Mouse (Mus musculus) gastrocnemius, postnatal 14 days (tissue): Measurements from ENCODE around the gene Qrfp. TPM values are rescaled to one million over a fixed set of nuclear protein-coding genes. Genes with fewer than 3 reads are reported as not detected.

Experiments
- DNase-seq: peaks from one replicate; pipeline ENCODE4 v3.0.0; 2021; ENCODE audit warnings: mixed read lengths
- intact Hi-C: fragments of 180-260 bp; cut with DNase I; formaldehyde crosslinking; loops from one replicate; pipeline ENCODE4 v1.15.1; 2025; ENCODE audit warnings: low total_unique reads
- total RNA-seq, 2 experiments: library from RNA; stranded (reverse); gene quantifications; 2 replicates each; pipeline ENCODE4 v1.2.3; 2021

Gene Qrfp
- total RNA-seq, 2 experiments from 2014 or later: not detected

- intact Hi-C loops: loop anchor here (5.0 to 10.0 kb wide), 2 partner anchors 60 to 103 kb away; no protein-coding TSS in a partner anchor
- DNase-seq: peak; percentile 66
Observed at GRCm38 (mm10) chr2:31785074-31785473, 25.3 kb downstream of the Qrfp start.

- intact Hi-C loops: loop anchor here (10.0 kb wide), 1 partner anchor 58 kb away; no protein-coding TSS in a partner anchor
- DNase-seq: no peak
Observed at GRCm38 (mm10) chr2:31782958-31783602, 27.3 kb downstream of the Qrfp start.

- no peak for DNase-seq
- intact Hi-C loops: no loop called here
Observed at GRCm38 (mm10) chr2:31779258-31779657, 31.1 kb downstream of the Qrfp start.

GRCm38 (mm10) chr2:31776479-31776878 lies 33.9 kb downstream of the Qrfp start:
- DNase-seq: no peak
- intact Hi-C loops: no loop called here

- peak; percentile 83 for DNase-seq
- intact Hi-C loops: no loop called here
Observed at GRCm38 (mm10) chr2:31770781-31771441, 39.5 kb downstream of the Qrfp start.

GRCm38 (mm10) chr2:31769631-31770111 lies 40.7 kb downstream of the Qrfp start:
- peak; percentile 71 for DNase-seq
- intact Hi-C loops: no loop called here

GRCm38 (mm10) chr2:31769115-31769514 lies 41.3 kb downstream of the Qrfp start:
- DNase-seq: no peak
- intact Hi-C loops: no loop called here

- intact Hi-C loops: no loop called here
- DNase-seq: no peak
Observed at GRCm38 (mm10) chr2:31767815-31768214, 42.6 kb downstream of the Qrfp start.

GRCm38 (mm10) chr2:31767104-31767503 lies 43.3 kb downstream of the Qrfp start:
- intact Hi-C loops: no loop called here
- DNase-seq: no peak

GRCm38 (mm10) chr2:31763271-31763670 lies 47.1 kb downstream of the Qrfp start:
- intact Hi-C loops: no loop called here

GRCm38 (mm10) chr2:31762853-31763252 lies 47.5 kb downstream of the Qrfp start:
- no peak for DNase-seq
- intact Hi-C loops: no loop called here

More at GRCm38 (mm10) chr2:31763271-31763670, 47.1 kb downstream of the Qrfp start:
- no peak for DNase-seq

GRCm38 (mm10) chr2:31762155-31762554 lies 48.2 kb downstream of the Qrfp start:
- intact Hi-C loops: no loop called here
- no peak for DNase-seq

- DNase-seq: no peak
- intact Hi-C loops: no loop called here
Observed at GRCm38 (mm10) chr2:31761585-31761984, 48.8 kb downstream of the Qrfp start.

GRCm38 (mm10) chr2:31761115-31761531 lies 49.3 kb downstream of the Qrfp start:
- intact Hi-C loops: no loop called here
- no peak for DNase-seq

GRCm38 (mm10) chr2:31760486-31760885 lies 49.9 kb downstream of the Qrfp start:
- intact Hi-C loops: no loop called here
- no peak for DNase-seq

GRCm38 (mm10) chr2:31759751-31760460 lies 50.5 kb downstream of the Qrfp start:
- intact Hi-C loops: no loop called here

GRCm38 (mm10) chr2:31758966-31759365 lies 51.4 kb downstream of the Qrfp start:
- intact Hi-C loops: no loop called here

More at GRCm38 (mm10) chr2:31759751-31760460, 50.5 kb downstream of the Qrfp start:
- DNase-seq: peak; percentile 91

GRCm38 (mm10) chr2:31757472-31757871 lies 52.9 kb downstream of the Qrfp start:
- no peak for DNase-seq
- intact Hi-C loops: no loop called here

More at GRCm38 (mm10) chr2:31758966-31759365, 51.4 kb downstream of the Qrfp start:
- DNase-seq: no peak
